Mouse (Mus musculus) embryo, embryonic 10.5 days (tissue): Measurements from ENCODE around the gene Lexm.

ENCODE experiments used
- DNase-seq: peaks from one replicate; pipeline ENCODE4 v3.0.0-alpha.2; 2015; ENCODE audit warnings: low spot score

The Lexm gene

GRCm38 (mm10) chr4:106624271-106624670 lies 7.2 kb upstream of the Lexm start:
- DNase-seq = no peak

- DNase-seq = no peak
Observed at GRCm38 (mm10) chr4:106622712-106623111, 5.7 kb upstream of the Lexm start.

GRCm38 (mm10) chr4:106622030-106622493 lies 5.0 kb upstream of the Lexm start, which contains the start of gene Ttc22:
Ttc22 (plus strand) TSS chr4:106622432.
- no peak for DNase-seq

- DNase-seq = no peak
Observed at GRCm38 (mm10) chr4:106621428-106621827, 4.4 kb upstream of the Lexm start.

GRCm38 (mm10) chr4:106618898-106619297 lies 1.9 kb upstream of the Lexm start:
- no peak for DNase-seq

- DNase-seq = no peak
Observed at GRCm38 (mm10) chr4:106615637-106616036, 1.4 kb downstream of the Lexm start.

- DNase-seq = no peak
Observed at GRCm38 (mm10) chr4:106614881-106615280, 2.2 kb downstream of the Lexm start.

- DNase-seq = peak; percentile 87
Observed at GRCm38 (mm10) chr4:106614180-106614797, 2.8 kb downstream of the Lexm start.

GRCm38 (mm10) chr4:106613560-106613959 lies 3.5 kb downstream of the Lexm start:
- DNase-seq = no peak

GRCm38 (mm10) chr4:106613105-106613504 lies 3.9 kb downstream of the Lexm start:
- no peak for DNase-seq

- DNase-seq = no peak
Observed at GRCm38 (mm10) chr4:106607905-106608304, 9.1 kb downstream of the Lexm start.

GRCm38 (mm10) chr4:106606639-106607554 lies 10.1 kb downstream of the Lexm start:
- DNase-seq = peak; percentile 72

- no peak for DNase-seq
Observed at GRCm38 (mm10) chr4:106600770-106601169, 16.3 kb downstream of the Lexm start.

- DNase-seq = no peak
Observed at GRCm38 (mm10) chr4:106599415-106599814, 17.6 kb downstream of the Lexm start.

- DNase-seq = no peak
Observed at GRCm38 (mm10) chr4:106597741-106598140, 19.3 kb downstream of the Lexm start.

- no peak for DNase-seq
Observed at GRCm38 (mm10) chr4:106597055-106597454, 20.0 kb downstream of the Lexm start.

- no peak for DNase-seq
Observed at GRCm38 (mm10) chr4:106596200-106596599, 20.8 kb downstream of the Lexm start.

GRCm38 (mm10) chr4:106593636-106594035 lies 23.4 kb downstream of the Lexm start:
- no peak for DNase-seq

- no peak for DNase-seq
Observed at GRCm38 (mm10) chr4:106590871-106591270, 26.2 kb downstream of the Lexm start.

GRCm38 (mm10) chr4:106590142-106590541 lies 26.9 kb downstream of the Lexm start:
- no peak for DNase-seq

- DNase-seq = no peak
Observed at GRCm38 (mm10) chr4:106587075-106587474, 30.0 kb downstream of the Lexm start.

GRCm38 (mm10) chr4:106584665-106585064 lies 32.4 kb downstream of the Lexm start:
- DNase-seq = no peak
